Mouse (Mus musculus) CH12.LX (cell line): ENCODE data around the gene Aimp1.

Source experiments
- CTCF ChIP-seq, 2 experiments: IDR thresholded peaks in 1 of 2; conservative IDR thresholded peaks in 1 of 2; 2 replicates each; pipeline ENCODE4 v1.5.1; 2011 to 2012; ENCODE audit warnings: low read depth in 2 of 2, low read length in 2 of 2, improper control_type of control experiment in 1 of 2, inconsistent platforms in 1 of 2, mild to moderate bottlenecking in 1 of 2, moderate library complexity in 1 of 2
- EP300 ChIP-seq: IDR thresholded peaks from 2 replicates; pipeline ENCODE4 v1.6.1; 2011; ENCODE audit warnings: low read length, improper control_type of control experiment
- JUND ChIP-seq: conservative IDR thresholded peaks from 2 replicates; pipeline ENCODE4 v1.6.1; 2011; ENCODE audit warnings: low read depth, low read length, improper control_type of control experiment
- MAZ ChIP-seq: IDR thresholded peaks from 2 replicates; pipeline ENCODE4 v1.6.1; 2012; ENCODE audit warnings: low read depth, mild to moderate bottlenecking, inconsistent platforms, low read length, improper control_type of control experiment, moderate library complexity
- POLR2A ChIP-seq: IDR thresholded peaks from 2 replicates; pipeline ENCODE4 v1.6.1; 2011; ENCODE audit warnings: low read depth, mild to moderate bottlenecking, improper control_type of control experiment, low read length
- SMC3 ChIP-seq: IDR thresholded peaks from 2 replicates; pipeline ENCODE4 v1.6.1; 2011; ENCODE audit warnings: low read depth, low read length, improper control_type of control experiment
- USF2 ChIP-seq: conservative IDR thresholded peaks from 2 replicates; pipeline ENCODE4 v1.6.1; 2011; ENCODE audit warnings: low read depth, low read length, improper control_type of control experiment

DNA sequence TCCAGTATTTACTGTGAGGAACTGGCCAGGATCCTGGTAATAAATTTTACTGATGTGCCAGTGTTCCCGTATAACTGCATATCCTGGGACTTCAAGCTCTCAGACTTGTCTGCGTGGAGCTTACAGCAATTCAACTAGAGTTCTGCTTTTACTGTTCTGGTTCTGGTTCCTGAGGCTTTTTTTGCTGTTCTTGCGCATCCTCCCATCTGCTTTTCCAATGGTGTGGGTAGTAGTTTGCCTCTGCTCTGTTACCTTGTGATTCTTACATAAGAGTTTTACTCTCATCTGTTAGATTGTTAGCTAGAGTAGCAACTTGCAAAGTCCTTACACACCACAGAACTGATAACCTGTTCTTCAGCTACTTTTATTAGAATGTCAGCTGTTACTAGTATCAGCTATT is 40.2 kb upstream of the Aimp1 start:
- TF ChIP-seq CTCF (conservative IDR thresholded peaks at IDR 0.05 in 1 of 2, IDR thresholded peaks at IDR 0.05 in 1 of 2; ENCODE audit: low read depth in 2 of 2, low read length in 2 of 2) (no peak), USF2 (no peak), SMC3 (no peak), JUND (no peak), EP300 (no peak), MAZ (no peak), POLR2A (no peak)
